Mouse (Mus musculus) heart, adult 2 months (tissue): ENCODE measurements around the gene Plxdc2.

Experiments
- CTCF ChIP-seq: fragments of 200-600 bp; IDR thresholded peaks from 2 replicates; pipeline ENCODE4 v1.8.1; 2022; ENCODE audit warnings: antibody characterized with exemption, mild to moderate bottlenecking, moderate library complexity
- POLR2A ChIP-seq: fragments of 200-500 bp; IDR thresholded peaks from 2 replicates; pipeline ENCODE4 v1.6.1; 2011; ENCODE audit warnings: mild to moderate bottlenecking, low read depth, low read length, control low read depth; ENCODE audit not compliant: insufficient read depth

GRCm38 (mm10) chr2:16451666-16452009, 95.5 kb downstream of the Plxdc2 start:
- TF ChIP-seq POLR2A: no peak
- TF ChIP-seq CTCF: no peak
